Mouse (Mus musculus): ENCODE results near the gene Cdc34. TPM values are rescaled to one million over a fixed set of nuclear protein-coding genes. Genes with fewer than 3 reads are reported as not detected.

Cdc34 gene
- total RNA-seq, 2 experiments from 2014 or later, result 128 to 134 TPM

GRCm38 (mm10) chr10:79712029-79712428, 30.0 kb downstream of the Cdc34 start:
- 0 out of 2 replicates have a peak, but pooled peaks have one; percentile 3 for ATAC-seq (replicated peaks; ENCODE audit: low FRiP score, low TSS enrichment, poor library complexity, severe bottlenecking)

- peak; percentile 69 for ATAC-seq (replicated peaks; ENCODE audit: low FRiP score, low TSS enrichment, poor library complexity, severe bottlenecking)
Observed at GRCm38 (mm10) chr10:79712499-79713126, 30.6 kb downstream of the Cdc34 start.

- no peak for ATAC-seq (replicated peaks; ENCODE audit: low FRiP score, low TSS enrichment, poor library complexity, severe bottlenecking)
Observed at GRCm38 (mm10) chr10:79713163-79713562, 31.2 kb downstream of the Cdc34 start.

- ATAC-seq (replicated peaks; ENCODE audit: low FRiP score, low TSS enrichment, poor library complexity, severe bottlenecking), result no peak
Observed at GRCm38 (mm10) chr10:79714996-79715395, 33.0 kb downstream of the Cdc34 start.

GRCm38 (mm10) chr10:79716254-79716987, 34.4 kb downstream of the Cdc34 start, which contains the start of gene Hcn2:
Gene Hcn2, plus strand, starts transcription at chr10:79716634.
- ATAC-seq (replicated peaks; ENCODE audit: low FRiP score, low TSS enrichment, poor library complexity, severe bottlenecking), result no peak

GRCm38 (mm10) chr10:79716988-79717355, 35.0 kb downstream of the Cdc34 start:
- no peak for ATAC-seq (replicated peaks; ENCODE audit: low FRiP score, low TSS enrichment, poor library complexity, severe bottlenecking)

- peak; percentile 50 for ATAC-seq (replicated peaks; ENCODE audit: low FRiP score, low TSS enrichment, poor library complexity, severe bottlenecking)
Observed at GRCm38 (mm10) chr10:79717640-79718357, 35.8 kb downstream of the Cdc34 start.

GRCm38 (mm10) chr10:79721089-79721488, 39.1 kb downstream of the Cdc34 start:
- ATAC-seq (replicated peaks; ENCODE audit: low FRiP score, low TSS enrichment, poor library complexity, severe bottlenecking), result no peak

GRCm38 (mm10) chr10:79723047-79723446, 41.1 kb downstream of the Cdc34 start:
- no peak for ATAC-seq (replicated peaks; ENCODE audit: low FRiP score, low TSS enrichment, poor library complexity, severe bottlenecking)

- no peak for ATAC-seq (replicated peaks; ENCODE audit: low FRiP score, low TSS enrichment, poor library complexity, severe bottlenecking)
Observed at GRCm38 (mm10) chr10:79723692-79724091, 41.7 kb downstream of the Cdc34 start.

- ATAC-seq (replicated peaks; ENCODE audit: low FRiP score, low TSS enrichment, poor library complexity, severe bottlenecking), result peak; percentile 66; the same call in 1 of the 2 replicates
Observed at GRCm38 (mm10) chr10:79726090-79726489, 44.1 kb downstream of the Cdc34 start.

GRCm38 (mm10) chr10:79728323-79729249, 46.6 kb downstream of the Cdc34 start:
- no peak for ATAC-seq (replicated peaks; ENCODE audit: low FRiP score, low TSS enrichment, poor library complexity, severe bottlenecking)

- no peak for ATAC-seq (replicated peaks; ENCODE audit: low FRiP score, low TSS enrichment, poor library complexity, severe bottlenecking)
Observed at GRCm38 (mm10) chr10:79729357-79729965, 47.5 kb downstream of the Cdc34 start.

- ATAC-seq (replicated peaks; ENCODE audit: low FRiP score, low TSS enrichment, poor library complexity, severe bottlenecking), result no peak
Observed at GRCm38 (mm10) chr10:79732500-79732899, 50.5 kb downstream of the Cdc34 start.

GRCm38 (mm10) chr10:79733847-79734246, 51.9 kb downstream of the Cdc34 start:
- ATAC-seq (replicated peaks; ENCODE audit: low FRiP score, low TSS enrichment, poor library complexity, severe bottlenecking), result no peak

GRCm38 (mm10) chr10:79735361-79735760, 53.4 kb downstream of the Cdc34 start:
- ATAC-seq (replicated peaks; ENCODE audit: low FRiP score, low TSS enrichment, poor library complexity, severe bottlenecking), result no peak

GRCm38 (mm10) chr10:79736706-79737105, 54.7 kb downstream of the Cdc34 start:
- no peak for ATAC-seq (replicated peaks; ENCODE audit: low FRiP score, low TSS enrichment, poor library complexity, severe bottlenecking)
